Mouse (Mus musculus) C2C12 (cell line): ENCODE data around the gene Tbc1d16. TPM values are rescaled to one million over a fixed set of nuclear protein-coding genes. Genes with fewer than 3 reads are reported as not detected.

Source experiments
- H3K27me3 ChIP-seq: one replicate; pipeline ENCODE4 v1.6.1; 2011; ENCODE audit not compliant: control insufficient read depth, insufficient read depth, insufficient read length
- H3K36me3 ChIP-seq: one replicate; pipeline ENCODE4 v1.6.1; 2011; ENCODE audit not compliant: control insufficient read depth, insufficient read depth
- H3K4me3 ChIP-seq: one replicate; pipeline ENCODE4 v1.5.1; 2011; ENCODE audit warnings: mild to moderate bottlenecking, control low read depth; ENCODE audit not compliant: poor library complexity, insufficient read depth, severe bottlenecking
- H3K79me2 ChIP-seq: one replicate; pipeline ENCODE4 v1.6.1; 2011; ENCODE audit not compliant: control insufficient read depth, insufficient read depth
- H3K79me3 ChIP-seq: one replicate; pipeline ENCODE4 v1.6.1; 2011; ENCODE audit warnings: low read depth, control low read depth
- H3ac ChIP-seq: one replicate; pipeline ENCODE3; 2011; ENCODE audit warnings: low read depth; ENCODE audit not compliant: control insufficient read depth, insufficient read length
- CEBPB ChIP-seq: IDR thresholded peaks from one replicate; pipeline ENCODE4 v1.6.1; 2011; ENCODE audit warnings: low read depth, mild to moderate bottlenecking, control low read depth, moderate library complexity
- CTCF ChIP-seq: IDR thresholded peaks from one replicate; pipeline ENCODE4 v1.5.1; 2011; ENCODE audit not compliant: control insufficient read depth, insufficient read depth, insufficient read length
- FOSL1 ChIP-seq: IDR thresholded peaks from one replicate; pipeline ENCODE4 v1.8.0; 2011; ENCODE audit warnings: mild to moderate bottlenecking, low read length; ENCODE audit not compliant: poor library complexity, insufficient read depth, severe bottlenecking
- MAX ChIP-seq: IDR thresholded peaks from one replicate; pipeline ENCODE4 v1.6.1; 2011; ENCODE audit warnings: mild to moderate bottlenecking, control low read depth
- MYOD1 ChIP-seq: IDR thresholded peaks from one replicate; pipeline ENCODE4 v1.6.1; 2011; ENCODE audit warnings: low read depth; ENCODE audit not compliant: control insufficient read depth, insufficient read length
- MYOG ChIP-seq: IDR thresholded peaks from one replicate; pipeline ENCODE4 v1.6.1; 2011; ENCODE audit not compliant: control insufficient read depth, insufficient read length; ENCODE audit errors: extremely low read depth
- USF1 ChIP-seq: IDR thresholded peaks from one replicate; pipeline ENCODE4 v1.6.1; 2011; ENCODE audit warnings: low read depth, mild to moderate bottlenecking, control low read depth, moderate library complexity
- polyA plus RNA-seq: library from polyadenylated mRNA; unstranded; fragments of >200 nt; fragmentation: generic; extraction: Trizol; gene quantifications from one replicate; pipeline ENCODE4 v1.2.1, GENCODE M21; 2012; ENCODE audit warnings: missing spikeins

Gene Tbc1d16
- polyA plus RNA-seq, 1 experiment = 4.9 TPM

GRCm38 (mm10) chr11:119217861-119218260 lies 10.4 kb downstream of the Tbc1d16 start:
- Histone ChIP-seq H3K4me3 (no peak overlapping the region), H3K27me3 (no peaks in the 10 kb centered on the region), H3K36me3 (no peaks in the 10 kb centered on the region), H3ac (no peak overlapping the region), H3K79me3 (no peaks in the 10 kb centered on the region), H3K79me2 (no peaks in the 10 kb centered on the region)
- no peak for TF ChIP-seq CEBPB
- no peak for TF ChIP-seq USF1
- no peak for TF ChIP-seq FOSL1
- TF ChIP-seq MYOG = no peak
- no peak for TF ChIP-seq CTCF
- TF ChIP-seq MYOD1 = no peak
- no peak for TF ChIP-seq MAX

- no peak overlapping the region for H3K4me3 ChIP-seq
- no peak overlapping the region for H3ac ChIP-seq
- TF ChIP-seq CTCF (no peak), CEBPB (no peak), MYOD1 (no peak), MYOG (no peak), MAX (no peak), FOSL1 (no peak), USF1 (no peak)
- no peaks in the 10 kb centered on the region for H3K36me3 ChIP-seq
- H3K27me3 ChIP-seq = no peaks in the 10 kb centered on the region
- H3K79me2 ChIP-seq = no peaks in the 10 kb centered on the region
- H3K79me3 ChIP-seq = no peaks in the 10 kb centered on the region
These were observed 12.3 kb downstream of the Tbc1d16 start for GRCm38 (mm10) chr11:119215905-119216507.

- Histone ChIP-seq H3K4me3 (peak overlapping the region; percentile 2), H3K79me2 (no peaks in the 10 kb centered on the region)
These were observed 13.0 kb downstream of the Tbc1d16 start for GRCm38 (mm10) chr11:119215038-119215904.

GRCm38 (mm10) chr11:119213166-119213885 lies 15.0 kb downstream of the Tbc1d16 start:
- H3K27me3 ChIP-seq = no peaks in the 10 kb centered on the region
- no peak for TF ChIP-seq CEBPB
- no peak for TF ChIP-seq MAX
- no peak for TF ChIP-seq MYOD1
- TF ChIP-seq USF1 = no peak
- TF ChIP-seq CTCF = no peak
- H3K79me3 ChIP-seq = no peaks in the 10 kb centered on the region
- no peak overlapping the region for H3ac ChIP-seq
- H3K79me2 ChIP-seq = no peaks in the 10 kb centered on the region
- no peak overlapping the region for H3K4me3 ChIP-seq
- H3K36me3 ChIP-seq = no peaks in the 10 kb centered on the region

More at GRCm38 (mm10) chr11:119215038-119215904, 13.0 kb downstream of the Tbc1d16 start:
- Histone ChIP-seq H3K27me3 (no peaks in the 10 kb centered on the region), H3ac (peak overlapping the region; percentile 21), H3K36me3 (no peaks in the 10 kb centered on the region), H3K79me3 (no peaks in the 10 kb centered on the region)
- no peak for TF ChIP-seq FOSL1
- TF ChIP-seq MYOD1 = peak; percentile 96

GRCm38 (mm10) chr11:119211604-119212309 lies 16.5 kb downstream of the Tbc1d16 start:
- TF ChIP-seq MAX (no peak), MYOD1 (no peak), CEBPB (no peak)
- Histone ChIP-seq H3K27me3 (no peaks in the 10 kb centered on the region), H3K4me3 (no peak overlapping the region), H3K36me3 (no peaks in the 10 kb centered on the region), H3K79me2 (no peaks in the 10 kb centered on the region), H3K79me3 (no peaks in the 10 kb centered on the region), H3ac (no peak overlapping the region)
